Mouse (Mus musculus) neural tube, embryonic 15.5 days (tissue): ENCODE results near the gene Polr1e. TPM values are rescaled to one million over a fixed set of nuclear protein-coding genes. Genes with fewer than 3 reads are reported as not detected.

Experiments used
- ATAC-seq: fragments of 200-750 bp; cut with Nextera tagmentation; 2 replicates; pipeline ENCODE4 v1.8.0; 2017; ENCODE audit warnings: mild to moderate bottlenecking, moderate TSS enrichment, moderate library complexity; ENCODE audit not compliant: low FRiP score
- H3K27ac ChIP-seq: fragments of 300-500 bp; sonication (generic); replicated peaks from 2 replicates; pipeline ENCODE4 v1.5.1; 2015; ENCODE audit warnings: mild to moderate bottlenecking, inconsistent platforms
- H3K27me3 ChIP-seq: fragments of 300-500 bp; sonication (generic); replicated peaks from 2 replicates; pipeline ENCODE4 v1.6.1; 2015; ENCODE audit warnings: inconsistent platforms
- H3K36me3 ChIP-seq: fragments of 300-500 bp; sonication (generic); 2 replicates; pipeline ENCODE4 v1.6.1; 2015; ENCODE audit warnings: inconsistent platforms
- H3K4me1 ChIP-seq: fragments of 300-500 bp; sonication (generic); 2 replicates; pipeline ENCODE4 v1.6.1; 2015; ENCODE audit warnings: inconsistent platforms
- H3K4me2 ChIP-seq: fragments of 300-500 bp; sonication (generic); 2 replicates; pipeline ENCODE4 v1.6.1; 2015; ENCODE audit warnings: inconsistent platforms, mild to moderate bottlenecking, moderate library complexity
- H3K4me3 ChIP-seq: fragments of 300-500 bp; sonication (generic); replicated peaks from 2 replicates; pipeline ENCODE4 v1.5.1; 2015; ENCODE audit warnings: mild to moderate bottlenecking, inconsistent platforms
- H3K9ac ChIP-seq: fragments of 300-500 bp; sonication (generic); replicated peaks from 2 replicates; pipeline ENCODE4 v1.6.1; 2015; ENCODE audit warnings: mild to moderate bottlenecking, inconsistent platforms
- H3K9me3 ChIP-seq: fragments of 300-500 bp; sonication (generic); replicated peaks from 2 replicates; pipeline ENCODE4 v1.6.1; 2016; ENCODE audit warnings: inconsistent platforms
- WGBS: fragments of 180-500 bp; shearing (Covaris S2); methylation state at CpG from one replicate; pipeline ENCODE4 v1.1.7; 2015; ENCODE audit warnings: mixed read lengths; 5-methylcytosine and 5-hydroxymethylcytosine counted together
- polyA plus RNA-seq: library from polyadenylated mRNA; unstranded; fragments of >200 nt; fragmentation: Nextera tagmentation; extraction: Ambion mirVana; gene quantifications from 2 replicates; pipeline ENCODE4 v1.2.1, GENCODE M21; 2015

Polr1e gene
- polyA plus RNA-seq, result 35.7 and 38.9 TPM in 2 replicates

- Histone ChIP-seq H3K27me3 (no peaks in the 10 kb centered on the region), H3K9ac (peak within 1 kb of the TSS; percentile 73), H3K36me3 (peaks cover 16% of the 10 kb centered on the region; the same call in 1 of the 2 replicates), H3K4me1 (peaks cover 23% of the 10 kb centered on the region), H3K27ac (peak within 1 kb of the TSS; percentile 64; the same call in 1 of the 2 replicates), H3K9me3 (no peaks in the 10 kb centered on the region), H3K4me2 (peak within 1 kb of the TSS; percentile 95), H3K4me3 (peak within 1 kb of the TSS; percentile 79)
- WGBS, result under 1% methylated on average over 29 of the region's 29 CpGs
- ATAC-seq, result peak; percentile 83
Measured at GRCm38 (mm10) chr4:45018452-45018980, at the start of gene Polr1e. Gene Polr1e (plus strand): TSS chr4:45018583.

- 88% methylated on average over 7 of the region's 7 CpGs for WGBS
- no peak overlapping the region for H3K9ac ChIP-seq
- ATAC-seq, result no peak
- H3K4me2 ChIP-seq, result no peak overlapping the region
- H3K4me3 ChIP-seq, result no peak overlapping the region
- no peak overlapping the region for H3K27ac ChIP-seq
- no peaks in the 10 kb centered on the region for H3K27me3 ChIP-seq
- no peaks in the 10 kb centered on the region for H3K36me3 ChIP-seq
- no peaks in the 10 kb centered on the region for H3K9me3 ChIP-seq
- H3K4me1 ChIP-seq, result peaks cover 5% of the 10 kb centered on the region
Measured at GRCm38 (mm10) chr4:44970056-44970455, 48.3 kb upstream of the Polr1e start.

- Histone ChIP-seq H3K36me3 (no peaks in the 10 kb centered on the region), H3K27me3 (no peaks in the 10 kb centered on the region), H3K4me3 (no peak overlapping the region), H3K4me2 (no peak overlapping the region), H3K4me1 (peaks cover 5% of the 10 kb centered on the region), H3K27ac (no peak overlapping the region), H3K9ac (no peak overlapping the region), H3K9me3 (no peaks in the 10 kb centered on the region)
- ATAC-seq, result no peak
- 21% methylated on average over 10 of the region's 10 CpGs for WGBS
Measured at GRCm38 (mm10) chr4:44970612-44971110, 47.7 kb upstream of the Polr1e start.

GRCm38 (mm10) chr4:44973450-44973849, 44.9 kb upstream of the Polr1e start:
- ATAC-seq, result peak; percentile 47; the same call in 1 of the 2 replicates
- Histone ChIP-seq H3K27ac (no peak overlapping the region), H3K4me3 (no peak overlapping the region), H3K9ac (no peak overlapping the region), H3K4me1 (peaks cover 5% of the 10 kb centered on the region), H3K4me2 (peak overlapping the region; percentile 39), H3K9me3 (no peaks in the 10 kb centered on the region), H3K36me3 (no peaks in the 10 kb centered on the region), H3K27me3 (no peaks in the 10 kb centered on the region)
- 14% methylated on average over 9 of the region's 9 CpGs for WGBS

- Histone ChIP-seq H3K27me3 (no peaks in the 10 kb centered on the region), H3K9ac (no peak overlapping the region), H3K27ac (no peak overlapping the region), H3K4me1 (peaks cover 5% of the 10 kb centered on the region), H3K9me3 (no peaks in the 10 kb centered on the region), H3K4me3 (no peak overlapping the region), H3K4me2 (peak overlapping the region; percentile 39), H3K36me3 (no peaks in the 10 kb centered on the region)
- WGBS, result 59% methylated on average over 14 of the region's 14 CpGs
- ATAC-seq, result no peak
Measured at GRCm38 (mm10) chr4:44973871-44974270, 44.5 kb upstream of the Polr1e start.

- H3K4me1 ChIP-seq, result peaks cover 5% of the 10 kb centered on the region
- H3K9ac ChIP-seq, result no peak overlapping the region
- 81% methylated on average over 8 of the region's 8 CpGs for WGBS
- H3K36me3 ChIP-seq, result no peaks in the 10 kb centered on the region
- H3K4me2 ChIP-seq, result no peak overlapping the region
- ATAC-seq, result no peak
- H3K27ac ChIP-seq, result no peak overlapping the region
- H3K27me3 ChIP-seq, result no peaks in the 10 kb centered on the region
- H3K4me3 ChIP-seq, result no peak overlapping the region
- H3K9me3 ChIP-seq, result no peaks in the 10 kb centered on the region
Measured at GRCm38 (mm10) chr4:44974331-44974730, 44.1 kb upstream of the Polr1e start.

GRCm38 (mm10) chr4:44976026-44976615, 42.3 kb upstream of the Polr1e start:
- Histone ChIP-seq H3K36me3 (no peaks in the 10 kb centered on the region), H3K27ac (no peak overlapping the region), H3K9ac (no peak overlapping the region), H3K4me1 (peaks cover 19% of the 10 kb centered on the region), H3K4me2 (no peak overlapping the region), H3K4me3 (no peak overlapping the region), H3K9me3 (no peaks in the 10 kb centered on the region), H3K27me3 (no peaks in the 10 kb centered on the region)
- ATAC-seq, result no peak
- 81% methylated on average over 6 of the region's 6 CpGs for WGBS

- no peak for ATAC-seq
- WGBS, result 92% methylated on average over 10 of the region's 10 CpGs
- Histone ChIP-seq H3K27ac (no peak overlapping the region), H3K9ac (no peak overlapping the region), H3K27me3 (no peaks in the 10 kb centered on the region), H3K4me3 (no peak overlapping the region), H3K36me3 (no peaks in the 10 kb centered on the region), H3K9me3 (no peaks in the 10 kb centered on the region), H3K4me2 (no peak overlapping the region), H3K4me1 (peaks cover 29% of the 10 kb centered on the region)
Measured at GRCm38 (mm10) chr4:44976921-44977710, 41.3 kb upstream of the Polr1e start.

- Histone ChIP-seq H3K36me3 (no peaks in the 10 kb centered on the region), H3K9me3 (no peaks in the 10 kb centered on the region), H3K4me3 (no peak overlapping the region), H3K4me1 (peaks cover 33% of the 10 kb centered on the region), H3K27ac (no peak overlapping the region), H3K9ac (no peak overlapping the region), H3K27me3 (no peaks in the 10 kb centered on the region), H3K4me2 (no peak overlapping the region)
- WGBS, result 85% methylated on average over 5 of the region's 5 CpGs
- ATAC-seq, result no peak
Measured at GRCm38 (mm10) chr4:44978175-44978574, 40.2 kb upstream of the Polr1e start.

GRCm38 (mm10) chr4:44979794-44980338, 38.5 kb upstream of the Polr1e start:
- H3K36me3 ChIP-seq, result no peaks in the 10 kb centered on the region; the same call in 1 of the 2 replicates
- ATAC-seq, result no peak
- H3K27ac ChIP-seq, result no peak overlapping the region
- peaks cover 32% of the 10 kb centered on the region for H3K4me1 ChIP-seq
- WGBS, result 76% methylated on average over 7 of the region's 7 CpGs
- H3K4me2 ChIP-seq, result no peak overlapping the region
- no peaks in the 10 kb centered on the region for H3K9me3 ChIP-seq
- H3K4me3 ChIP-seq, result no peak overlapping the region
- H3K27me3 ChIP-seq, result no peaks in the 10 kb centered on the region
- no peak overlapping the region for H3K9ac ChIP-seq

- WGBS, result under 1% methylated on average over 40 of the region's 40 CpGs
- Histone ChIP-seq H3K4me2 (peak within 1 kb of the TSS; percentile 97), H3K4me3 (peak within 1 kb of the TSS; percentile 64), H3K27ac (peak within 1 kb of the TSS; percentile 77), H3K27me3 (no peaks in the 10 kb centered on the region), H3K36me3 (no peaks in the 10 kb centered on the region; the same call in 1 of the 2 replicates), H3K4me1 (peaks cover 32% of the 10 kb centered on the region), H3K9ac (peak within 1 kb of the TSS; percentile 67), H3K9me3 (no peaks in the 10 kb centered on the region)
- peak; percentile 90 for ATAC-seq
Measured at GRCm38 (mm10) chr4:44981280-44981973, 37.0 kb upstream of the Polr1e start, which contains the start of gene Grhpr. Gene Grhpr (plus strand): TSS chr4:44981395.
